Mouse (Mus musculus) intestine, embryonic 16.5 days (tissue): ENCODE data around the gene Vax2. TPM values are rescaled to one million over a fixed set of nuclear protein-coding genes. Genes with fewer than 3 reads are reported as not detected.
A peak's percentile ranks its signal among the peaks of the same experiment; 100 is the strongest.

Source experiments
- ATAC-seq: fragments of 200-750 bp; cut with Nextera tagmentation; 2 replicates; pipeline ENCODE4 v1.8.0; 2017; ENCODE audit warnings: moderate TSS enrichment, moderate library complexity
- H3K27ac ChIP-seq: fragments of 300-500 bp; sonication (generic); 2 replicates; pipeline ENCODE4 v1.5.1; 2014; ENCODE audit warnings: mild to moderate bottlenecking, low read length
- H3K27me3 ChIP-seq: fragments of 300-500 bp; sonication (generic); replicated peaks from 2 replicates; pipeline ENCODE4 v1.6.1; 2014; ENCODE audit warnings: low read length, control low read depth, mixed read lengths; ENCODE audit not compliant: control insufficient read depth, insufficient read depth
- H3K36me3 ChIP-seq: fragments of 300-500 bp; sonication (generic); 2 replicates; pipeline ENCODE4 v1.6.1; 2014; ENCODE audit warnings: low read length, control low read depth; ENCODE audit not compliant: control insufficient read depth, insufficient read depth
- H3K4me1 ChIP-seq: fragments of 300-500 bp; sonication (generic); 2 replicates; pipeline ENCODE4 v1.6.1; 2014; ENCODE audit warnings: low read length, control low read depth, mixed read lengths; ENCODE audit not compliant: control insufficient read depth, insufficient read depth
- H3K4me2 ChIP-seq: fragments of 300-500 bp; sonication (generic); 2 replicates; pipeline ENCODE4 v1.6.1; 2014; ENCODE audit warnings: low read depth, low read length, control low read depth
- H3K4me3 ChIP-seq: fragments of 300-500 bp; sonication (generic); 2 replicates; pipeline ENCODE4 v1.5.1; 2014; ENCODE audit warnings: mild to moderate bottlenecking, low read length
- H3K9ac ChIP-seq: fragments of 300-500 bp; sonication (generic); 2 replicates; pipeline ENCODE4 v1.6.1; 2014; ENCODE audit warnings: low read depth, low read length
- H3K9me3 ChIP-seq: fragments of 300-500 bp; sonication (generic); 2 replicates; pipeline ENCODE4 v1.6.1; 2016; ENCODE audit warnings: low read length, control low read depth; ENCODE audit not compliant: control insufficient read depth
- WGBS: fragments of 180-500 bp; shearing (Covaris S2); extraction: QIAGEN DNeasy Blood & Tissue Kit; methylation state at CpG from one replicate; pipeline ENCODE4 v1.1.7; 2014; 5-methylcytosine and 5-hydroxymethylcytosine counted together
- polyA plus RNA-seq: library from polyadenylated mRNA; unstranded; fragments of >200 nt; fragmentation: Nextera tagmentation; extraction: Ambion mirVana; gene quantifications from 2 replicates; pipeline ENCODE4 v1.2.1, GENCODE M21; 2015

Vax2 gene
- polyA plus RNA-seq, 1 experiment from 2014 or later, result not detected

GRCm38 (mm10) chr6:83774126-83774525, 63.1 kb downstream of the Vax2 start:
- H3K27ac ChIP-seq, result no peak overlapping the region; the same call in 1 of the 2 replicates
- no peak for ATAC-seq
- H3K4me1 ChIP-seq, result peaks cover 10% of the 10 kb centered on the region
- no peaks in the 10 kb centered on the region for H3K27me3 ChIP-seq
- H3K9me3 ChIP-seq, result no peaks in the 10 kb centered on the region
- WGBS, result 54% methylated on average over 9 of the region's 9 CpGs
- H3K4me2 ChIP-seq, result peak overlapping the region; percentile 87
- peak overlapping the region; percentile 99 for H3K9ac ChIP-seq
- H3K36me3 ChIP-seq, result peaks cover 3% of the 10 kb centered on the region; the same call in 1 of the 2 replicates
- peak overlapping the region; percentile 100 for H3K4me3 ChIP-seq

GRCm38 (mm10) chr6:83774781-83775563, 63.9 kb downstream of the Vax2 start:
- peaks cover 3% of the 10 kb centered on the region; the same call in 1 of the 2 replicates for H3K36me3 ChIP-seq
- ATAC-seq, result peak; percentile 49
- no peaks in the 10 kb centered on the region for H3K9me3 ChIP-seq
- peak overlapping the region; percentile 87 for H3K4me2 ChIP-seq
- WGBS, result 1% methylated on average over 14 of the region's 14 CpGs
- H3K4me3 ChIP-seq, result peak overlapping the region; percentile 100
- H3K27me3 ChIP-seq, result no peaks in the 10 kb centered on the region
- H3K9ac ChIP-seq, result peak overlapping the region; percentile 99
- H3K4me1 ChIP-seq, result peaks cover 10% of the 10 kb centered on the region
- peak overlapping the region; percentile 94 for H3K27ac ChIP-seq

GRCm38 (mm10) chr6:83775638-83776293, 64.7 kb downstream of the Vax2 start, which contains the start of gene Tex261:
TSS of gene Tex261 (minus strand) at chr6:83775813.
- ATAC-seq, result peak; percentile 96
- H3K4me1 ChIP-seq, result peaks cover 10% of the 10 kb centered on the region
- no peaks in the 10 kb centered on the region for H3K9me3 ChIP-seq
- H3K4me3 ChIP-seq, result peak within 1 kb of the TSS; percentile 100
- H3K36me3 ChIP-seq, result peaks cover 3% of the 10 kb centered on the region; the same call in 1 of the 2 replicates
- peak within 1 kb of the TSS; percentile 99 for H3K9ac ChIP-seq
- no peaks in the 10 kb centered on the region for H3K27me3 ChIP-seq
- H3K27ac ChIP-seq, result peak within 1 kb of the TSS; percentile 94
- WGBS, result 0% methylated on average over 45 of the region's 45 CpGs
- peak within 1 kb of the TSS; percentile 87 for H3K4me2 ChIP-seq

GRCm38 (mm10) chr6:83778306-83778705, 67.2 kb downstream of the Vax2 start:
- Histone ChIP-seq H3K9ac (no peak overlapping the region), H3K36me3 (no peaks in the 10 kb centered on the region), H3K4me3 (no peak overlapping the region), H3K27ac (no peak overlapping the region), H3K27me3 (no peaks in the 10 kb centered on the region), H3K9me3 (no peaks in the 10 kb centered on the region), H3K4me2 (no peak overlapping the region), H3K4me1 (peaks cover 10% of the 10 kb centered on the region)
- no peak for ATAC-seq
- 82% methylated on average over 7 of the region's 7 CpGs for WGBS

- no peak overlapping the region for H3K9ac ChIP-seq
- H3K27ac ChIP-seq, result no peak overlapping the region
- H3K36me3 ChIP-seq, result no peaks in the 10 kb centered on the region
- no peak for ATAC-seq
- 11% methylated on average over 5 of the region's 5 CpGs for WGBS
- H3K9me3 ChIP-seq, result no peaks in the 10 kb centered on the region
- no peaks in the 10 kb centered on the region for H3K27me3 ChIP-seq
- H3K4me2 ChIP-seq, result no peak overlapping the region
- H3K4me3 ChIP-seq, result no peak overlapping the region
- H3K4me1 ChIP-seq, result peaks cover 8% of the 10 kb centered on the region
These were observed 68.0 kb downstream of the Vax2 start for GRCm38 (mm10) chr6:83779026-83779425.

GRCm38 (mm10) chr6:83786426-83786825, 75.4 kb downstream of the Vax2 start:
- Histone ChIP-seq H3K9ac (no peak overlapping the region), H3K36me3 (no peaks in the 10 kb centered on the region), H3K4me3 (no peak overlapping the region), H3K27ac (no peak overlapping the region), H3K9me3 (no peaks in the 10 kb centered on the region), H3K4me1 (no peaks in the 10 kb centered on the region), H3K4me2 (no peak overlapping the region), H3K27me3 (no peaks in the 10 kb centered on the region)
- no peak for ATAC-seq
- 69% methylated on average over 3 of the region's 3 CpGs for WGBS

Other genes starting within 250 kb of the Vax2 start
- gene Dguok, start 204.3 kb upstream of the Vax2 start, polyA plus RNA-seq, result 68.5 and 72.4 TPM in 2 replicates
- gene Actg2, start 175.0 kb upstream of the Vax2 start, polyA plus RNA-seq, result 1,727 and 1,747 TPM in 2 replicates
- gene Stambp, start 138.5 kb upstream of the Vax2 start, polyA plus RNA-seq, result 29.4 and 30.5 TPM in 2 replicates
- gene Clec4f, start 55.1 kb upstream of the Vax2 start, polyA plus RNA-seq, result 0.12 and 0.32 TPM in 2 replicates
- gene Cd207, start 33.4 kb upstream of the Vax2 start, polyA plus RNA-seq, result not detected in 2 replicates
- gene Atp6v1b1, start 31.7 kb downstream of the Vax2 start, polyA plus RNA-seq, result not detected in 2 replicates
- not detected in 2 replicates for gene Ankrd53, start 51.4 kb downstream of the Vax2 start, polyA plus RNA-seq
- 83.3 and 88.5 TPM in 2 replicates for gene Tex261, start 64.5 kb downstream of the Vax2 start, polyA plus RNA-seq
- gene Nagk, start 83.7 kb downstream of the Vax2 start, polyA plus RNA-seq, result 128 and 140 TPM in 2 replicates
- gene Paip2b, start 120.5 kb downstream of the Vax2 start, polyA plus RNA-seq, result 12.7 and 13.4 TPM in 2 replicates
- gene Zfp638, start 155.8 kb downstream of the Vax2 start, polyA plus RNA-seq, result 34.4 and 34.7 TPM in 2 replicates